Mouse (Mus musculus): ENCODE results near the gene Trpm3.

GRCm38 (mm10) chr19:22926753-22927152 is 787.9 kb downstream of the Trpm3 start:
- TF ChIP-seq EP300 (IDR thresholded peaks at IDR 0.05) (no peak; the same call in 1 of the 2 replicates), CTCF (IDR thresholded peaks at IDR 0.05) (no peak)

All from lung, postnatal 0 days (tissue).